In the genomic region with DNA sequence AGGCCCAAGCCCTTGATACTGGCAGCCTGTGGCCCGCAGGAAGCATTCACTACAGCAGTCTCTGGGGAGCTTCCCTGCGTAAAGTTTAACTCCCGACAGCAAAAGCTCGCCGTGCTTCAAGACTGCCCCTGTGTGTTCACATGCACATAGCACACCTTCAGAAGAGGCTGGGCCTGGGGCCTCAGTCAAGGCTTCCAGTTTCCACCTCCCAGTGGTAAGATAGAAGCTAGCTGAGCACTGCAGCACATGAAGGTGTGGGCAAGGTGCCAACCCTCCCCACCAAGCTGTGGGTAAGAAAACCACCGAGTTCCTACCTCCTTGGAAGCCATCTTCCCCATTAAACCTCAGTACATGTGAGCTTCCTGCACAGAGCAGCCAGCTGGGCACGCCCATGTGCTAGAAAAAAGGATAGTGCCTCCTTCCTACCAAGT, we compare ENCODE assay signal across 7 mouse cellular contexts. TPM values are rescaled to one million over a fixed set of nuclear protein-coding genes. Genes with fewer than 3 reads are reported as not detected.
DNase-seq lines count a peak whose midpoint lies in the region; ATAC-seq and TF ChIP-seq lines count a peak whose summit lies in the region.

No protein-coding gene starts in this region.

- no peak for ATAC-seq in Patski

- H3K27me3 ChIP-seq in Patski = no peaks in the 10 kb centered on the region

- peak; percentile 47 to 65 for DNase-seq in kidney, postnatal 4 days
- no peak for DNase-seq in kidney, adult 18-20 months
- DNase-seq in Patski (ENCODE audit: low read depth, low spot score) = no peak
- peak; percentile 31 for DNase-seq in embryo, embryonic 10.5 days (ENCODE audit: low spot score)
- peak; percentile 64 for DNase-seq in lung, postnatal 10 days
- peak; percentile 35 for DNase-seq in telencephalon, adult 2 months (ENCODE audit: low read depth, low spot score)
- no peak for DNase-seq in adrenal gland, postnatal 25 days

- in situ Hi-C loops in Patski (cut with MboI; ENCODE audit: low pct_unique_long_range_greater_than_20kb) = no loop called here

- TF ChIP-seq CTCF in Patski (IDR thresholded peaks at IDR 0.05) = peak; percentile 82

- POLR2A ChIA-PET in Patski (lab: Charles Lee) = interaction anchor here (1.1 to 1.4 kb wide), 2 partner anchors 113 to 117 kb away, joined by 4 to 5 read pairs; no protein-coding TSS in a partner anchor

- CTCF ChIA-PET in Patski (lab: Charles Lee) = interaction anchor here (0.7 to 2.5 kb wide), 12 partner anchors 10 to 116 kb away, joined by 3 to 9 read pairs (median 3); no protein-coding TSS in a partner anchor

RNA-seq across cellular contexts. Expression of a gene that starts 24.2 kb away (rescaled TPM):
- 13.8 TPM for polyA plus RNA-seq in Patski (2021)
- total RNA-seq in adrenal gland, postnatal 25 days (2021) = 10.4 and 11.4 TPM in 2 replicates

RNA-seq across cellular contexts. Expression of a gene that starts 25.3 kb away (rescaled TPM):
- polyA plus RNA-seq in Patski (2021) = 142 TPM
- 74.2 and 87.8 TPM in 2 replicates for total RNA-seq in adrenal gland, postnatal 25 days (2021)

RNA-seq across cellular contexts. Expression of a gene that starts 46.6 kb away (rescaled TPM):
- polyA plus RNA-seq in Patski (2021) = 8.0 TPM
- total RNA-seq in adrenal gland, postnatal 25 days (2021) = 4.6 and 5.9 TPM in 2 replicates

RNA-seq across cellular contexts. Expression of a gene that starts 50.2 kb away (rescaled TPM):
- not detected for polyA plus RNA-seq in Patski (2021)
- total RNA-seq in adrenal gland, postnatal 25 days (2021) = not detected in 2 replicates

Comparison
In these comparisons a context has a peak if more than half of its experiments do, and no peak if none do; other contexts are left out.
1. DNase-seq: peak in kidney, postnatal 4 days (2 of 2), embryo, embryonic 10.5 days (single experiment), lung, postnatal 10 days (single experiment) and telencephalon, adult 2 months (single experiment); none in kidney, adult 18-20 months (single experiment), Patski (single experiment) and adrenal gland, postnatal 25 days (single experiment).